Mouse (Mus musculus): Measurements from ENCODE around the gene Ppp1r3e. TPM values are rescaled to one million over a fixed set of nuclear protein-coding genes. Genes with fewer than 3 reads are reported as not detected.

Gene Ppp1r3e
- polyA plus RNA-seq, 1 experiment from 2014 or later, result 0.51 TPM

GRCm38 (mm10) chr14:54866936-54867335 lies 10.4 kb downstream of the Ppp1r3e start:
- no peaks in the 10 kb centered on the region for H3K27me3 ChIP-seq (ENCODE audit: control insufficient read depth, insufficient read depth, low read depth, low read length)
- H3K4me3 ChIP-seq (ENCODE audit: low read depth, low read length), result no peak overlapping the region
- H3K9ac ChIP-seq (ENCODE audit: low read depth, low read length), result no peak overlapping the region
- H3K27ac ChIP-seq (ENCODE audit: low read length), result no peak overlapping the region
- 56% methylated on average over 5 of the region's 5 CpGs for WGBS (ENCODE audit: insufficient replicate concordance)
- no peaks in the 10 kb centered on the region for H3K36me3 ChIP-seq (ENCODE audit: control insufficient read depth, insufficient read depth)
- no peak overlapping the region for H3K4me2 ChIP-seq (ENCODE audit: low read depth, low read length)
- ATAC-seq (ENCODE audit: low read depth), result no peak
- H3K9me3 ChIP-seq (replicated peaks; ENCODE audit: control insufficient read depth, low read length), result no peaks in the 10 kb centered on the region
- H3K4me1 ChIP-seq (ENCODE audit: control insufficient read depth, low read depth, low read length), result peaks cover 4% of the 10 kb centered on the region

DNA sequence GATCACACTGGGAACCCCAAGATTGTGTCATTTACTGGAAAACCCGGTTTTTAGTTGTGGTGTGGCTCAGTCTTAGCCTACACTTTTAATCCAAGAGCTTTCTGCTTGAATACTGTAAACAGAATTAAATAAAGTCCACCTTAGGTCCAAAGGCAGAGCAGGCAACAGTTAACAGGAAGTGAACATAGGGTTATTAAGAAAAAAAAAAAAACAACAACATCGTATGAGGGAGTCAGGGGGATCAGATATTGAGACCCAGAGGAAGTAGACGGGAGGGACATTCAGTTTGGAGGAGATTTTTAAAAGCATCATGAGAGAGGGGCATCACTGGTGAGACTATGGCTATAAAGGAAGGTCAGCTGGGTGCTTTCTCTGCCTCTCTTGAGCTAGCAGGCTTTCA lies 11.1 kb downstream of the Ppp1r3e start:
- no peaks in the 10 kb centered on the region for H3K36me3 ChIP-seq (ENCODE audit: control insufficient read depth, insufficient read depth)
- H3K27ac ChIP-seq (ENCODE audit: low read length), result no peak overlapping the region
- no peaks in the 10 kb centered on the region for H3K9me3 ChIP-seq (replicated peaks; ENCODE audit: control insufficient read depth, low read length)
- no peak overlapping the region for H3K9ac ChIP-seq (ENCODE audit: low read depth, low read length)
- no peak overlapping the region for H3K4me3 ChIP-seq (ENCODE audit: low read depth, low read length)
- no peaks in the 10 kb centered on the region for H3K27me3 ChIP-seq (ENCODE audit: control insufficient read depth, insufficient read depth, low read depth, low read length)
- no peak overlapping the region for H3K4me2 ChIP-seq (ENCODE audit: low read depth, low read length)
- 29% methylated on average over 3 of the region's 3 CpGs for WGBS (ENCODE audit: insufficient replicate concordance)
- peaks cover 4% of the 10 kb centered on the region for H3K4me1 ChIP-seq (ENCODE audit: control insufficient read depth, low read depth, low read length)
- ATAC-seq (ENCODE audit: low read depth), result no peak

DNA sequence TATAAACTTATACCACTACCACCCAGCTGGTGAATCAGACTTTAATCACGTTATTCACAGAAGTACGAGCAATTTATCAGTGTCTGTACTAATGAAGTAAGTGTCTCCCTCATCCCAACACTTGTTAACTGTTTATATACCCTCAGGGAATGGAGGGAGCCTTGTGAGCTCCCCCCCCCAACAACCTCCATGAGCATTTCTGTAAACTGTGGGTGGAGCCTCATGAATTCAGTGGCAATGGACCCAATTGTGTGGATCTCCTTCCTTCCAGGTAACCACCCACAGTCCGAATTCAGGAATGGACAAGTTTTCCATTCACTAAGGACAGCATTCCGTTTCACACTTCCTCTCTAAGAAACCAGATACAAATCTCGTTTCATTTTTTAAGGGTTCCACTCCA lies 11.7 kb downstream of the Ppp1r3e start:
- WGBS (ENCODE audit: insufficient replicate concordance), result 60% methylated on average over 5 of the region's 5 CpGs
- Histone ChIP-seq H3K4me2 (ENCODE audit: low read depth, low read length) (no peak overlapping the region), H3K36me3 (ENCODE audit: control insufficient read depth, insufficient read depth) (no peaks in the 10 kb centered on the region), H3K9ac (ENCODE audit: low read depth, low read length) (no peak overlapping the region), H3K9me3 (replicated peaks; ENCODE audit: control insufficient read depth, low read length) (no peaks in the 10 kb centered on the region), H3K4me1 (ENCODE audit: control insufficient read depth, low read depth, low read length) (peaks cover 4% of the 10 kb centered on the region), H3K27ac (ENCODE audit: low read length) (no peak overlapping the region), H3K27me3 (ENCODE audit: control insufficient read depth, insufficient read depth, low read depth, low read length) (no peaks in the 10 kb centered on the region), H3K4me3 (ENCODE audit: low read depth, low read length) (no peak overlapping the region)
- ATAC-seq (ENCODE audit: low read depth), result no peak

DNA sequence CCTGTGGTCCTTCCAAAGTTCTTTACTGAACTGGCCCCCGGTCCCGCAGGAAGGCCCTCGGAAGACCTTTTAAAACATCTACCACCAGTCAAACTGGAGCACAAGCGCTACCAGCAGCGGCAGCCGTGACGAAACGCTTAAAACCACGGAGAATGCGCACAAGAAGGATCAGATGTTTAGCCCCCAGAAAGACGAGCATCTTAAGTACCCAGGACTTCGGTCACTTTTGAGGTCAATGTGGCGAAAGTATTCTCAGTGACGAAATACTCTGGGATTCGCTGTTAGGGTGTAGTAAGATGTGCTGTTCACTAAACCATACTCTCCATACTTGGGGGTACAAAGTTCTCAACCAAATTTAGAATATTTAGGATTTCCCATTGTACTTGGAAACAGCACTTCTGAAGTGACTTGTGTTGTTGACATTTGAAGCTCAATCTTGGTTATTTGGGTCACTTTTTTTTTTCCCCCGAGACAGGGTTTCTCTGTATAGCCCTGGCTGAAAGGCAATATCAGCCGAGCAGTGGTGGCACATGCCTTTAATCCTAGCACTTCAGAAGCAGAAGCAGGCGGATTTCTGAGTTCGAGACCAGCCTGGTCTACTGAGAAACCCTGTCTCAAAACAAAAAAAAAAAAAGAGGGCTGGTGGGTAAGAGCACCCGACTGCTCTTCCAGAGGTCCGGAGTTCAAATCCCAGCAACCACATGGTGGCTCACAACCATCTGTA lies 12.9 kb downstream of the Ppp1r3e start:
- Histone ChIP-seq H3K27ac (ENCODE audit: low read length) (peak overlapping the region; percentile 40), H3K9ac (ENCODE audit: low read depth, low read length) (peak overlapping the region; percentile 79), H3K4me1 (ENCODE audit: control insufficient read depth, low read depth, low read length) (peaks cover 4% of the 10 kb centered on the region), H3K27me3 (ENCODE audit: control insufficient read depth, insufficient read depth, low read depth, low read length) (no peaks in the 10 kb centered on the region), H3K4me3 (ENCODE audit: low read depth, low read length) (peak overlapping the region; percentile 89), H3K36me3 (ENCODE audit: control insufficient read depth, insufficient read depth) (no peaks in the 10 kb centered on the region), H3K4me2 (ENCODE audit: low read depth, low read length) (peak overlapping the region; percentile 95), H3K9me3 (replicated peaks; ENCODE audit: control insufficient read depth, low read length) (no peaks in the 10 kb centered on the region)
- no peak for ATAC-seq (ENCODE audit: low read depth)
- 9% methylated on average over 21 of the region's 21 CpGs for WGBS (ENCODE audit: insufficient replicate concordance)

DNA sequence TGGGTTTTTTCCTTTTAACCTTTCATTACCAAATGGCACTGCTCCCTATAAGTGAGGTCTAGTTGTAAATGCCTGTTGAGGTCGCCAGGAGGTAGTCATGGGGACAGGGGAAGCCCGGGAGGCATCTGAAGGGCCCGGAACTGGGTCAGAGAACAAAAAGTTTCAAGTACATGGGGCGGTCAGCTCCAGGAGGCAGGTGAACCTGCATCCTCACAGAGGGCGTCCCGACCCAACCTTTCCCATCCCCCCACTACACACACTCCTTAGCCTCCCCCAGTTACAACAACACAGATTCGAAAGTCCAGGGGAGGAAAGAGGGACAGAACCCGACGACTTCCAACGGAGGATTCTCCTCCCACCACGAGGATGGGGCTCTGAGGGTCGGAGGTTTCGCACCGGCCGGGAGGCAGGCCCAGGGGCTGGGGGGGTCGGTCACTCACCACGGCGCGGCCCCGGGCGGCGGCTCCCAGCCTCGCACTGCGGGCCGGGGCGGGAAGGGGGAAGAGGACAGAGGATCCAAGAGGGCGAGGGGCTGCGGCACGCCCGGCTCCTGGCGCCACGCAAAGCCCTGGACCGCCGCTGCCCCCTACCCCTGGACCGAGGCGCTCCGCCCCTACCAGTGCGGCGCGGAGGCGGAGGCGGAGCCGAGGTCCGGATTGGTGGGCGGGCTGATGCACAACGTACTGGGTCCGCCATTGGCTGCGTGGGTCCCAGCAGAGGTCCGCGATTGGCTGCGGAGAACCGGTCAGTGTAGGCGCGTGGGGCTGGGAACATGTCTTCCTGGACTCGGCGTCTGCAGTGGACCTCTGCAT lies 13.6 kb downstream of the Ppp1r3e start:
- Histone ChIP-seq H3K27me3 (ENCODE audit: control insufficient read depth, insufficient read depth, low read depth, low read length) (no peaks in the 10 kb centered on the region), H3K36me3 (ENCODE audit: control insufficient read depth, insufficient read depth) (no peaks in the 10 kb centered on the region), H3K4me1 (ENCODE audit: control insufficient read depth, low read depth, low read length) (peaks cover 4% of the 10 kb centered on the region), H3K9ac (ENCODE audit: low read depth, low read length) (peak overlapping the region; percentile 79), H3K9me3 (replicated peaks; ENCODE audit: control insufficient read depth, low read length) (no peaks in the 10 kb centered on the region), H3K27ac (ENCODE audit: low read length) (peak overlapping the region; percentile 40), H3K4me3 (ENCODE audit: low read depth, low read length) (peak overlapping the region; percentile 89), H3K4me2 (ENCODE audit: low read depth, low read length) (peak overlapping the region; percentile 95)
- ATAC-seq (ENCODE audit: low read depth), result peak; percentile 100
- under 1% methylated on average over 44 of the region's 56 CpGs for WGBS (ENCODE audit: insufficient replicate concordance)

DNA sequence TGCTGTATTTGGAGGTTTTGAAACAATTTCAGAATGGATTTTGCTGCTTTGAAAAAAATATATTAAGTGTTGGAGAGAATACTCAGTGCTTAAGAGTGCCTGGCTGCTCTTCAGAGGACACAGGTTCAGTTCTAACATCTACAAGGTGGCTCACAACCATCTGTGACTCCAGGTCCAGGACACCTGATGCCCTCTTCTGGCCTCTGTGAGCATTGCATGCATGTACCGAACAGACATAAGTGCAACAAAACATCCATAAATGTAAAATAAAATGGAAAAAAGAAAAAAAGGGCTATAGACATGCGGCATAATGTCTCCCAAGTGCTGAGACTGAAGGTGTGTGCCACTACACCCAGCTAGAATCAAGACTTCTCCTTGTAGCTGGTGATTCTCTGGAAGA lies 16.8 kb downstream of the Ppp1r3e start:
- no peak overlapping the region for H3K27ac ChIP-seq (ENCODE audit: low read length)

DNA sequence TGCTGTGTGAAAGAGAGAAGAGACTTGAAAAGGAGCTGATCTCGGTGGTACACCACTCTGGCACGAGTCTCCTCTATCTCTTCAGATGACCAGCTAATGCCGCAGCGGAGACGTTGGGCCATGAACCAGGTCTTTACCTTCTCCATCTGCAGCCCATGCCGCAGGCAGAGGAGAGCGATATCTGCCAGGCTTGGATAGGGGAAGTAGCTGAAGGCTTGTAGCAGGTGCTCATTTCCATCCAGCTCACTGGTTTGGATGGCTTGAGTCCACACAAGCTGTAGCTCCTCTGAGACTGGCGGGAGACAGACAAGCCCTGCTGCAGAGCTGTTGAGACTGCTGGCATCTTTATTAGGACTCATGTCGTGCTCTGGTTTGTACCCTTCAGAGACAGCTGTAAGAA lies 19.5 kb downstream of the Ppp1r3e start:
- no peak overlapping the region for H3K27ac ChIP-seq (ENCODE audit: low read length)
- ATAC-seq (ENCODE audit: low read depth), result no peak
- no peaks in the 10 kb centered on the region for H3K27me3 ChIP-seq (ENCODE audit: control insufficient read depth, insufficient read depth, low read depth, low read length)
- 77% methylated on average over 9 of the region's 9 CpGs for WGBS (ENCODE audit: insufficient replicate concordance)
- no peak overlapping the region for H3K4me3 ChIP-seq (ENCODE audit: low read depth, low read length)
- H3K4me2 ChIP-seq (ENCODE audit: low read depth, low read length), result no peak overlapping the region
- no peak overlapping the region for H3K9ac ChIP-seq (ENCODE audit: low read depth, low read length)
- H3K9me3 ChIP-seq (replicated peaks; ENCODE audit: control insufficient read depth, low read length), result no peaks in the 10 kb centered on the region
- H3K4me1 ChIP-seq (ENCODE audit: control insufficient read depth, low read depth, low read length), result no peaks in the 10 kb centered on the region
- H3K36me3 ChIP-seq (ENCODE audit: control insufficient read depth, insufficient read depth), result no peaks in the 10 kb centered on the region

More for the DNA sequence above, 16.8 kb downstream of the Ppp1r3e start:
- Histone ChIP-seq H3K27me3 (ENCODE audit: control insufficient read depth, insufficient read depth, low read depth, low read length) (no peaks in the 10 kb centered on the region), H3K9ac (ENCODE audit: low read depth, low read length) (no peak overlapping the region), H3K36me3 (ENCODE audit: control insufficient read depth, insufficient read depth) (no peaks in the 10 kb centered on the region), H3K4me1 (ENCODE audit: control insufficient read depth, low read depth, low read length) (peaks cover 4% of the 10 kb centered on the region), H3K4me3 (ENCODE audit: low read depth, low read length) (no peak overlapping the region), H3K4me2 (ENCODE audit: low read depth, low read length) (no peak overlapping the region), H3K9me3 (replicated peaks; ENCODE audit: control insufficient read depth, low read length) (no peaks in the 10 kb centered on the region)
- no peak for ATAC-seq (ENCODE audit: low read depth)
- WGBS (ENCODE audit: insufficient replicate concordance), result 19% methylated on average over 2 of the region's 2 CpGs

DNA sequence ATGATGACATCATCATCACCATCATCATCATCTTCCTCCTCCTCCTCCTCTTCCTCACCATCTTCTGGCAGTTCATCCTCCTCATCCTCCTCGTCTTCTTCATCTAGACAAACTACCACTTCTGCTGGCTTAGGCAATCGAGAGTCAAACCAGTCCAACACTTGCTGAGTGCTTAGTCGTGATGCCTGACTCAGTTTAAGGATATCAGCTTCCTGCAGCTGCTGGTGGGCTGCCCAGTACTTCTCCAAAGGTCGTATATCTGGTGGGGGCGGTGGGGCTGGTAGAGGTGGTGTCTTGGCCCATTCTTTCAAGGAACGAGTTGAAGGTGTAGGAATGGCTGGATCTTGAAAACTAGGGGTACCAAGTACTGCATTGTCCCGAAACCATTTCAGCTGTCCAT lies 20.6 kb downstream of the Ppp1r3e start:
- H3K9ac ChIP-seq (ENCODE audit: low read depth, low read length), result no peak overlapping the region
- H3K27ac ChIP-seq (ENCODE audit: low read length), result no peak overlapping the region
- H3K4me2 ChIP-seq (ENCODE audit: low read depth, low read length), result no peak overlapping the region
- no peaks in the 10 kb centered on the region for H3K4me1 ChIP-seq (ENCODE audit: control insufficient read depth, low read depth, low read length)
- no peaks in the 10 kb centered on the region for H3K27me3 ChIP-seq (ENCODE audit: control insufficient read depth, insufficient read depth, low read depth, low read length)
- no peaks in the 10 kb centered on the region for H3K9me3 ChIP-seq (replicated peaks; ENCODE audit: control insufficient read depth, low read length)
- 34% methylated on average over 7 of the region's 7 CpGs for WGBS (ENCODE audit: insufficient replicate concordance)
- H3K4me3 ChIP-seq (ENCODE audit: low read depth, low read length), result no peak overlapping the region
- H3K36me3 ChIP-seq (ENCODE audit: control insufficient read depth, insufficient read depth), result no peaks in the 10 kb centered on the region
- ATAC-seq (ENCODE audit: low read depth), result no peak

DNA sequence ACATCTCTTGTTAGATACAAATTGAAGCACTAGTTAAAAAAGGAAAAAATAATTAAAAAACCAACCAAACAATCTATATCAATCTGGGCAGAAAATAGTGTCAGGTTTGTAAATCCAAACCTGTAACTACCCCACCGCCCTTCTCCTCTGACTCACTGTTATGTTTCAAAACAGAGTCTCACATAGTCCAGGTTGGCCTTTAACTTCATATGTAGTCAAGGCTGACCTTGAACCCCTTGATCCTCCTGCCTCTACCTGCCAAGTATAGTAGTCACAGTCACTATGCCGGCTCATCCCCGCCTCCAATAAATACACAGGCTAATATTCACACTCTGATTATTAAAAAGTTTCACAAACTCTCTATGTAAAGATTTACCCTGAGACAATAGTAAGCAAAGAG lies 21.6 kb downstream of the Ppp1r3e start:
- 68% methylated on average over 3 of the region's 3 CpGs for WGBS (ENCODE audit: insufficient replicate concordance)
- Histone ChIP-seq H3K4me3 (ENCODE audit: low read depth, low read length) (no peak overlapping the region), H3K4me2 (ENCODE audit: low read depth, low read length) (no peak overlapping the region), H3K9me3 (replicated peaks; ENCODE audit: control insufficient read depth, low read length) (no peaks in the 10 kb centered on the region), H3K9ac (ENCODE audit: low read depth, low read length) (no peak overlapping the region), H3K27ac (ENCODE audit: low read length) (no peak overlapping the region), H3K27me3 (ENCODE audit: control insufficient read depth, insufficient read depth, low read depth, low read length) (no peaks in the 10 kb centered on the region), H3K4me1 (ENCODE audit: control insufficient read depth, low read depth, low read length) (no peaks in the 10 kb centered on the region), H3K36me3 (ENCODE audit: control insufficient read depth, insufficient read depth) (no peaks in the 10 kb centered on the region)
- ATAC-seq (ENCODE audit: low read depth), result no peak
